Mouse (Mus musculus) left cerebral cortex, postnatal 10 days (tissue): ENCODE data around the gene Nol6. TPM values are rescaled to one million over a fixed set of nuclear protein-coding genes. Genes with fewer than 3 reads are reported as not detected.

Source experiments
- DNase-seq, 2 experiments: peaks; one replicate each; pipeline ENCODE4 v3.0.0; 2021 to 2022; ENCODE audit warnings: low spot score in 2 of 2, mixed read lengths in 1 of 2; ENCODE audit errors: extremely low spot score in 1 of 2
- intact Hi-C: fragments of 180-260 bp; cut with DNase I; formaldehyde crosslinking; loops from one replicate; pipeline ENCODE4 v1.15.1; 2025
- total RNA-seq, 2 experiments: library from RNA; stranded (reverse); gene quantifications; 2 replicates each; pipeline ENCODE4 v1.2.3; 2021

The Nol6 gene
- total RNA-seq = 10 to 100 TPM; 83.6 to 88.4 TPM

- peak; percentile 99 for DNase-seq
- intact Hi-C loops = no loop called here
These were observed at the start of gene Nol6 for GRCm38 (mm10) chr4:41124180-41124951. Gene Nol6, minus strand, starts transcription at chr4:41124455.

DNA sequence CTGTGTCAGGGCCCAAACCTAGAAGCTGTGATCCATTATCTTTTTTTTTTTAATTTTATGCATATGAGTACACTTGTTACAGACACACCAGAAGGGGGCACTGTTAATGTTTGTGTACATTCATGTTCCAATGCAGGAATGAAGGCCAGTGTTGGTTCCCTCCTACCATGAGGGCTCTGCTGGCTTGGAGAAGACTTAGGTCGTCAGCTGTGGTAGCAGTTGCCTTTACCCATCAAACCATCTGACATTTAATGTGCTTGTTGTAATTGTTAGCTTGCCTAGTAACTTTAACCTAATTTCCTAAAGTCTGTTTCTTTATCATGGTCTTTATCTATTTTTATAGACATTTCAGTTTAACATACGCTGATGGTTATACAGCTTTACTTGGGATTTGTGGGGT is 46.7 kb upstream of the Nol6 start:
- intact Hi-C loops = no loop called here
- DNase-seq = no peak

- intact Hi-C loops = loop anchor here (5.0 kb wide), 1 partner anchor 34 kb away; no protein-coding TSS in a partner anchor
- peak; percentile 77 to 85 for DNase-seq
These were observed 41.6 kb upstream of the Nol6 start for GRCm38 (mm10) chr4:41165693-41166475.

- intact Hi-C loops = loop anchor here (5.0 kb wide), 1 partner anchor 33 kb away; no protein-coding TSS in a partner anchor
- no peak for DNase-seq
These were observed 40.7 kb upstream of the Nol6 start for GRCm38 (mm10) chr4:41164974-41165373.

DNA sequence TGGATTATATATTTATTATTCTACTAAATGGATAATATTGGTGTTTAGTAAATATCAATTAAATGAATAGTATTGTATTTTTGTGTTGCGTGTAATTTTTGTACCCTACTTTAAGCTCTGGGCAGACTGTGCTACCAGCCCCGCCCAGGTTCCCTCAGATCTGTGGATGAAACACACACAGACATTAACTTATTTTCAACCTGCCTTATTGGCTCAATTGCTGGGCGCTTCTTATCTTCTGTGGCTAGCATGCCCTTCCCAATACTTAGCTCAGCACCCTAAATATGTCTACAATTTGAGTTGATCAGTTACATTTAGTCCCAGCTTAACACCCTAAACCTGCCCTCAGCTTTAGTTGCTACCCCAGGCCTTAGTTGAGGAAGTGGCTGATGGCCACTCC is 37.0 kb upstream of the Nol6 start:
- DNase-seq = no peak
- intact Hi-C loops = no loop called here

- DNase-seq = no peak
- intact Hi-C loops = no loop called here
These were observed 34.0 kb upstream of the Nol6 start for GRCm38 (mm10) chr4:41158251-41158650.

DNA sequence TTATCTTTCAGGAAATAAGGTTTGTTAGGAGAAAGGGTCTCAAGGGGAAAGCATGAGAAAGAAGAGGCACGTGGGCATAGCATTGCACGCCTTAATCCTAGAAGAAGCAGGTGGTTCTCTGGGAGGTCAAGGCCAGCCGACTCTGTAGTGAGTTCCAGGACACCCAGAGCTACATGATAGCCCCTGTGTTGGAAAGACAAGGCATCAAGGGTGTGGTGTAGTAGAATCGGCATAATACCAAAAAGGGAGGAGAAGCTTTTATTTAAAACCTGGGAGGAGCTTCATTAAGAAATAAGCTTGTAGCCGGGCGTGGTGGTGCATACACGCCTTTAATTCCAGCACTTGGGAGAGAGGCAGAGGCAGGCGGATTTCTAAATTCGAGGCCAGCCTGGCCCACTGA is 32.7 kb upstream of the Nol6 start:
- intact Hi-C loops = no loop called here
- DNase-seq = no peak

DNA sequence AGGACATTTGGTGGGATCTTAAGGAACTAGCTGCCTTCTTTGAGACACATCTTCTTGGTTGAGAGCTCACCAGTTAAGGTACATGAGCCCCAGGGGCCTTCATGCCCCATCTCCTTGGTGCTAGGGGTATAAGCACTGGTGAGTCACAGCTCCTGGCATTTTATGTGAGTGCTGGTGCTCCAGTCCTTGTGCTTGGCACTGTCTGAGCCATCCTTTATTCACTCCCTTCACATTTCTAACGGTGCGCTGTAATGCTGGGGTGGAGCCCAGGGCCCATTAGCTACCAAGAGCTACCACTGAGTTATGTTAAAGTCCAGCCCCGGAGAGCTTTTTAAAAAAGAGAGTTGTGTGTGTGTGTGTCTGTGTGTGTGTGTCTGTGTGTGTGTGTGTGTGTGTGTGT is 28.9 kb upstream of the Nol6 start:
- DNase-seq = no peak
- intact Hi-C loops = no loop called here

- no peak for DNase-seq
- intact Hi-C loops = no loop called here
These were observed 26.9 kb upstream of the Nol6 start for GRCm38 (mm10) chr4:41151186-41151585.

GRCm38 (mm10) chr4:41149891-41150290 is 25.6 kb upstream of the Nol6 start:
- DNase-seq = no peak
- intact Hi-C loops = no loop called here

- no peak for DNase-seq
- intact Hi-C loops = no loop called here
These were observed 18.3 kb upstream of the Nol6 start for GRCm38 (mm10) chr4:41142601-41143000.

DNA sequence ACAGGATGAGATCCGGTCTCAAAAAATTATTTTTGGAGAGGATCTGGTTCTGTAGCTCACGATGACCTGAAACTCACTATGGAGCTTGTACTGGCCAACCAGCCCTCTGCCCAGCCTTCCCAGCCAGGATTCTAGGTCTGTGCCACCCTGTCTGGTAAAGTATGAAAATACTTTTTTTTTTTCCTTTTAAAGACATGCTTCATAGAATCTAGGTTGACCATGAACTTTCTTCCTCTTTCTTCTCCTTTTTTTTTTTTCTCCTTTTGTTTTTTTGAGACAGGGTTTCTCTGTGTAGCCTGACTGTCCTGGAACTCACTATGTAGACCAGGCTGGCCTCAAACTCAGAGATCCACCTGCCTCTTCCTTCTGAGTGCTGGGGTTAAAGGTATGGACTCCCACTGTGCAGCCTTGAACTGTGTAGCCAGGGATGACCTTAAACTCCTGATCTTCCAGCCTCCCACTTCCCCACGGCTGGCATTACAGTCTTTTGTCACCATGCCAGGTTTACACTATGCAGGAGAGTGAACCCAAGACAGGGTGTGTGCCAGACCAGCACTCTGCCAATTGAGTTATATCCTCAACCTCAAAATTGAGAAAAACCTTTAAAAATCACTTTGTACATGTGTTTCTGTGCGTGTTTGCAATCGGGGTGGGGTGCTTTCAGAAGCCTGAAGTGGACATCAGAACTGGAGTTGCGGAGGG is 16.1 kb upstream of the Nol6 start:
- intact Hi-C loops = no loop called here

GRCm38 (mm10) chr4:41136811-41137210 is 12.6 kb upstream of the Nol6 start:
- intact Hi-C loops = no loop called here
- DNase-seq = no peak

More for the DNA sequence above, 16.1 kb upstream of the Nol6 start:
- DNase-seq = no peak

GRCm38 (mm10) chr4:41136454-41136805 is 12.2 kb upstream of the Nol6 start:
- no peak for DNase-seq
- intact Hi-C loops = no loop called here

DNA sequence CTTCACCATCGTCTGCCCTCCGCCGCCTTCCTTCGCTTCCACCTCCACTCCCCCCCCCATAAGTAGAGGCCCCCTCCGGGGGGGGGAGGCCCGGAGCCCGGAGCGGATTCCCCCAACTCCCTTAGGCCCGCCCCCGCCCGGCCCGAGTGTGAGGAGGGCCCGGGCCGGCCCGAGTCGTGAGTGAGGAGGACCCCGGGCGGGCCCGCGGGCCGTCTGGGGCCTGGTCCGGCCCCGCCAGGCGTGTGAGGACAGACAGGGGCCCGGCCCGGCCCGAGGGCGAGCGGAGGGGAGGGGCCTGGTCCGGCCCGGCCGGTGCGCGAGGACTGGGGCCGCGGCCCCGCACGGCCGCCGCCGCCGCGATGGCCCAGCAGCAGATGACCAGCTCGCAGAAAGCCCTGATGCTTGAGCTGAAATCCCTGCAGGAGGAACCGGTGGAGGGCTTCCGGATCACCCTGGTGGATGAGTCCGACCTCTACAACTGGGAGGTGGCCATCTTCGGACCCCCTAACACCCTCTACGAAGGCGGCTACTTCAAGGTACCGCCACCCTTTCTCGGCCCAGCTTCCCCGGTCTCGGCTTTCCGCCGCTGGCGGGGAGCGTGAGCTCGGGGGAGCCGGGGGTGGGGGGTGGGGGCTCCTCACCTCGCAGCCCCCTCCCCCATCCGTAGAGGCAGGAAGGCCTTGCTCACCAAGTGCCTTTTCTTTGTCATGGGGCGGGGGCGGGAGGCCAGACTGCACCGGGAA is 11.6 kb upstream of the Nol6 start, which contains the start of gene Ube2r2:
Gene Ube2r2 (plus strand): TSS at position 33 of the 743 bp plus-strand sequence.
- intact Hi-C loops = no loop called here

GRCm38 (mm10) chr4:41134935-41135710 is 10.9 kb upstream of the Nol6 start:
- peak; percentile 47 to 89 for DNase-seq
- intact Hi-C loops = loop anchor here (5.0 kb wide), 1 partner anchor 32 kb away; no protein-coding TSS in a partner anchor

More for the DNA sequence above, 11.6 kb upstream of the Nol6 start, which contains the start of gene Ube2r2:
- DNase-seq = peak in 1 of 2 experiments; percentile 83

DNA sequence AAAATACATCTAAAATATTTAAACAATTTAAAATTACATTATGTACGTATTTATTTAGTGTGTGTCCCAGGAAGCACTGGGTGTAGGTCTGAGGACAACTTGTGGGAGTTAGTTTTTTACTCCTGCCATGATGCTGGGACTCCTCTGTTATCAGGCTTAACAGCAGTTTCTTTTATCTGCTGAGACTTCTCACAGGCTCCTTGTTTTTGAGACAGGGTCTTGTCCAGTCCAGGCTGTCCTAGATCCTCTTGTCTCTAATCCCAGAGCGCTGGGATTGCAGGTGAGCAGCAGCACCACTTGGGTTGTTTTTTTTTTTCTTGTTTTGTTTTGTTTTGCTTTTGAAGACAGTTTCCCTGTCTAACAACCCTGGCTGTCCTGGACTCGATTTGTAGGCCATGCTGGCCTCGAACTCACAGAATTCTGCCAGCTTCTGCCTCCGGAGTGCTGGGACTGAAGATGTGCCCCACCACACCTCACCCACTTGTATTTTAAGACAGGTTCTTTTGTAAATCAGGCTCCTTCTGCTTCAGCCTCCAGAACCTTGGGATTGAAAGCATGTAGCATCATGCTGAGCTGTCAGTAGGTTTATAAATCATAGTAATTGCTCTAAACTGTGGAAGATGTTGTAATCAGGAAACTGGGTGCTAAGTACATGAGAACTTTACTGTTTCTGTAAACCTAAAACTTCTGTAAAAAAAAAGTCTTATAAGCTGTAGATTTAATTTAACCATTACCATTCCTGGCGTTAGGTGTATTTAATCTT is 9.5 kb upstream of the Nol6 start:
- intact Hi-C loops = loop anchor here (5.0 kb wide), 1 partner anchor 34 kb away; no protein-coding TSS in a partner anchor

More for the DNA sequence above, 9.5 kb upstream of the Nol6 start:
- no peak for DNase-seq
